Mouse (Mus musculus) cortical plate, adult 2 months (tissue): ENCODE measurements around the gene Dapk2.

Source experiments
- CTCF ChIP-seq: fragments of 200-500 bp; IDR thresholded peaks from 2 replicates; pipeline ENCODE4 v1.5.1; 2011; ENCODE audit warnings: mild to moderate bottlenecking, control low read depth, low read length; ENCODE audit not compliant: insufficient read depth; ENCODE audit errors: extremely low read depth
- POLR2A ChIP-seq: fragments of 200-500 bp; IDR thresholded peaks from 2 replicates; pipeline ENCODE4 v1.6.1; 2011; ENCODE audit warnings: mild to moderate bottlenecking, low read length, control low read depth; ENCODE audit not compliant: insufficient read depth; ENCODE audit errors: extremely low read depth

DNA sequence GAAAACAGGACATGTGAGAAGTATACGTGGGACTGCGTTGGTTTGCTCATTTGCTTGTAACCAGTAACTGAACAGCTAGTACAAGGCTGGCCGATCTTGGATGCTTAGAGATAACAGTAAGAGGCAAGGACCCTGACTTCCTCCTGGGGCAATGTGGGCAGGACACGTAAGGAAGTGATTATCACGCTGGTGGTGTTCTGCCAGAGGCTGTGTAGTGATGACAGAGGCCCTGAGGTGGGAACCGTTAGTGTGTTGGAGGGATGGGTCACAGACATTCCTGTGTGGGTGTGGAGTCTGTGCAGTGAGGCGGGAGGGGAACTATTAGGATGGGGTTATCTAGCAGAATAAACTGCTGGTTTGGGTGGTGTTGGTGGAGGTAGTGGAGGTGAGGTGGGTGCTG lies 81.2 kb downstream of the Dapk2 start:
- TF ChIP-seq POLR2A (no peak), CTCF (no peak)
